Mouse (Mus musculus) thymus, adult 2 months (tissue): ENCODE measurements at regions not wholly inside any gene's neighbourhood (a gene's known extent, or its start where the extent isn't known, plus 50 kb on each side); places are given as distances from the start of the nearest gene placed in this dataset.

ENCODE experiments used
- DNase-seq: peaks from one replicate; pipeline ENCODE4 v3.0.0; 2021
- H3K27ac ChIP-seq: fragments of 200-500 bp; 2 replicates; pipeline ENCODE4 v1.5.1; 2012; ENCODE audit warnings: low read length, control low read depth; ENCODE audit not compliant: control insufficient read depth, insufficient read depth
- H3K27me3 ChIP-seq: fragments of 200-500 bp; 2 replicates; pipeline ENCODE4 v1.6.1; 2012; ENCODE audit warnings: mild to moderate bottlenecking, low read length, moderate library complexity, mixed read lengths; ENCODE audit not compliant: control insufficient read depth, insufficient read depth
- H3K36me3 ChIP-seq: fragments of 200-500 bp; 2 replicates; pipeline ENCODE4 v1.6.1; 2012; ENCODE audit warnings: mild to moderate bottlenecking, low read length, moderate library complexity; ENCODE audit not compliant: control insufficient read depth, insufficient read depth
- H3K4me1 ChIP-seq: fragments of 200-500 bp; replicated peaks from 2 replicates; pipeline ENCODE4 v1.6.1; 2012; ENCODE audit warnings: low read length; ENCODE audit not compliant: control insufficient read depth, insufficient read depth
- H3K4me3 ChIP-seq: fragments of 200-500 bp; 2 replicates; pipeline ENCODE4 v1.5.1; 2012; ENCODE audit warnings: mild to moderate bottlenecking, low read length, control low read depth, moderate library complexity; ENCODE audit not compliant: control insufficient read depth, insufficient read depth
- CTCF ChIP-seq: fragments of 200-500 bp; IDR thresholded peaks from 2 replicates; pipeline ENCODE4 v1.5.1; 2012; ENCODE audit warnings: mild to moderate bottlenecking, control low read depth, low read length, moderate library complexity, borderline replicate concordance; ENCODE audit not compliant: control insufficient read depth, poor library complexity, insufficient read depth; ENCODE audit errors: extremely low read depth
- POLR2A ChIP-seq: fragments of 200-500 bp; IDR thresholded peaks from 2 replicates; pipeline ENCODE4 v1.6.1; 2012; ENCODE audit warnings: mild to moderate bottlenecking, low read length, control low read depth, moderate library complexity; ENCODE audit not compliant: control insufficient read depth, poor library complexity, insufficient read depth; ENCODE audit errors: extremely low read depth
- WGBS: fragments of 180-500 bp; shearing (Covaris S2); methylation state at CpG from one replicate; pipeline ENCODE4 v1.1.7; 2018; 5-methylcytosine and 5-hydroxymethylcytosine counted together

DNA sequence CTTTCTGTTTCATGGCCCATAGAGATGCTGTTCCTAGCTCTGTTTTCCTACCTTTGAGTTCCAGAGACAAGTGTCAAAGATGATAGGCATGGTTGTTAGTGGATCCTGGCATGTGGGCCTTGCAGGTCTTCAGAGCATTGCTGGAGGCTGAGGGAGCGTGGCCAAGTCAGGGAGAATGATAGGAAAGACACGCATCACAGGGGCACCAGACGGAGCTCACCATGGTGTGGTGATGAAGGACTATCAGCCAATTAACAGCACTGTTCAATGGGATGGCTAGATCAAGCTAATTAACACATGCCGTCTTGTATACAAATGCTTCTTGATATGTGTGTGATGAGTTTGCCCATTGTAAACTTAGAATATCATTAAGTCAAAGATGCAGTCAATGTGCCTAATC lies 344.1 kb downstream of the En1 start:
- no peaks in the 10 kb centered on the region for H3K27me3 ChIP-seq
- no peaks in the 10 kb centered on the region for H3K4me1 ChIP-seq
- H3K4me3 ChIP-seq: no peak overlapping the region
- TF ChIP-seq CTCF: no peak
- TF ChIP-seq POLR2A: no peak
- no peak for DNase-seq
- 93% methylated on average over 4 of the region's 4 CpGs for WGBS
- no peaks in the 10 kb centered on the region for H3K36me3 ChIP-seq
- no peak overlapping the region for H3K27ac ChIP-seq

DNA sequence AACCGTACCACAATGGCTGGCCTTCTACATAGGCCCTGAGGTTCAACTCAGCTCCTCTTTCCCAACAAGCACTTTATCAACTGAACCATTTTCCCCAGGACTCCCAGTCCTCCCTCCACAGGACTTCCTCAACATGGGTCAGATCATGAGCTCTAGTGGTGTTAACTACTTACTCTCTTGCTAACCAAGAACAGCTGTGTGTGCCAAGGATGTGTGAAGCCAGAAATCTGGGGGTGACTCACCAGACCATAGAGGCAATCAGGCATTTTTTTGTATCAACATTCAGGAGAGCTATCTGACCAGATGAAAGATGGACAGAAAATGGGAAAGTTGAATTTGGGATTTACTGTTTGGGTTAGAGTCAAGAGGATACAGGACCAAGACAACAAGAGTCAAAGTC lies 359.0 kb downstream of the En1 start:
- Histone ChIP-seq H3K36me3 (no peaks in the 10 kb centered on the region), H3K27ac (no peak overlapping the region), H3K27me3 (no peaks in the 10 kb centered on the region), H3K4me1 (no peaks in the 10 kb centered on the region), H3K4me3 (no peak overlapping the region)
- DNase-seq: no peak
- TF ChIP-seq CTCF: no peak
- WGBS: 100% methylated on average over 1 of the region's 1 CpGs

DNA sequence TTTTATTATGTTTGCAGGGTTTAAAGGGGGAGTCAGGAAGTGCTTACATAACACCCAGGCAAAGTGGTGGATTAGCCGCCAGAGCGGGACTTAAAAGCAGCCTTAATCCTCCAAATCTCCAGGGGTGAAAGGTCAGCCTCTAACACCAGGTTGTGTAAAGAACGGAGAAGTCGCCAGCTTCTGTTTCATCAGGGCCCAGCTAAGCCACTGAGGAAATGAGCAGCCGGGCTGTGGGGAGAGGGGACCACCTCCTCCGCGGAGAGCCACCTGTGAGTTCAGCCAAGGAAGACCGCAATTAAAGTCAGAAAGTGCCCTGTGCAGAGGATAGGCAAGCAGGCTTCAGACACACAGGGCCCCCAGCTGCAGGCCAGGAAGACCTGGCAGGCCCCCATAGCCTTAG lies 359.8 kb downstream of the En1 start:
- Histone ChIP-seq H3K27ac (no peak overlapping the region), H3K36me3 (no peaks in the 10 kb centered on the region), H3K27me3 (no peaks in the 10 kb centered on the region), H3K4me1 (no peaks in the 10 kb centered on the region), H3K4me3 (no peak overlapping the region)
- TF ChIP-seq CTCF (no peak), POLR2A (no peak)
- DNase-seq: no peak
- 53% methylated on average over 8 of the region's 8 CpGs for WGBS

DNA sequence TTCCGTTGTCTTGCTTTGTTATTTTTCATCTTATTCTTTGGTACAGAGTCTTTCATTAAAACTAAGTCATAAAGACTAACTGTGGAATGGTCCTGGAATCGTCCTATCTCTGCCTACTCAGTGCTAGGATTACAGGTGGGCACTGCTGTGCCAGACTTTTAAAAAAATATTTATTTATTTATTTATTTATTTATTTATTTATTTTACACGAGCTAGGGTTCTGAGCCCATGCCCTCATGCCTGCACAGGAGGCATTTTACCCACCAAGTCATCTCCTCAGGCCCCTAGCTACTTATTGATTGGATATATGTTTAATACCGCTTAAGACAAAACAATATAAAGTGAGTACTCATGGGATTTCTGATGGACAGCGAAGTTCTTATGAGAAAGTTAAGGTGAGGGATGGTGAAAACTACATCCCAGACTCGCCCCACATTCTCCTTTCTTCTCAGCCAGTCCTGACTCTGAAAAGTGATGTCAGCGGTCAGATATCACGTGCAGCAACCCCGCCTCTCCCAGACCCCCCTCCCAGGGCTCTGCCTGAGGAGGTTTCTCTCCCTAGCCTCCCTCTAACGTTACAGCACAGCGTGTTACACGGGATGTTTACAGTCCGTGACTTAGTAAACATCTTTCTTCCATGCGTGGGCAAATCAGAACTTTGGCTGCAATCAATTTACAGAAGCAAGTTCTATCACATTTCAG lies 361.4 kb downstream of the En1 start:
- Histone ChIP-seq H3K27me3 (no peaks in the 10 kb centered on the region), H3K4me3 (no peak overlapping the region), H3K36me3 (no peaks in the 10 kb centered on the region), H3K4me1 (no peaks in the 10 kb centered on the region), H3K27ac (no peak overlapping the region)
- 52% methylated on average over 14 of the region's 14 CpGs for WGBS
- DNase-seq: no peak
- TF ChIP-seq POLR2A (no peak), CTCF (no peak)

DNA sequence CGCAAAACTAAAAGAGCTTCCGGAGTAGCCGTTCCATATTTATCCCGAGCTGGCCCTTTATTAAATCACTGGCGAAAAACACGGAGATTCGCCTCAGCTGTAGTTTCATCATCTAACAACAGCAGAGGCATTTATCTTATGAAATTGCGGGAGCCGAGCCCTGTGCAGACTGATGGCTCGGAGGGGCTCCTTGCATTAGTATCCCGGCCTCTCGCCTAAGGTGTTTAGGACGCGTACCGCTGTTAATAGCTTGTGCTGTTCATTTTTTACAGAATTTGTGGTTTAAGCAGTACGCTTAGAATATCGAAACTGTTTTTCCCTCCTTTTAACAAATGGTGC lies 361.9 kb downstream of the En1 start:
- no peaks in the 10 kb centered on the region for H3K36me3 ChIP-seq
- no peak for DNase-seq
- no peak overlapping the region for H3K27ac ChIP-seq
- TF ChIP-seq POLR2A (no peak), CTCF (no peak)
- no peaks in the 10 kb centered on the region for H3K27me3 ChIP-seq
- no peaks in the 10 kb centered on the region for H3K4me1 ChIP-seq
- 77% methylated on average over 17 of the region's 17 CpGs for WGBS
- no peak overlapping the region for H3K4me3 ChIP-seq

DNA sequence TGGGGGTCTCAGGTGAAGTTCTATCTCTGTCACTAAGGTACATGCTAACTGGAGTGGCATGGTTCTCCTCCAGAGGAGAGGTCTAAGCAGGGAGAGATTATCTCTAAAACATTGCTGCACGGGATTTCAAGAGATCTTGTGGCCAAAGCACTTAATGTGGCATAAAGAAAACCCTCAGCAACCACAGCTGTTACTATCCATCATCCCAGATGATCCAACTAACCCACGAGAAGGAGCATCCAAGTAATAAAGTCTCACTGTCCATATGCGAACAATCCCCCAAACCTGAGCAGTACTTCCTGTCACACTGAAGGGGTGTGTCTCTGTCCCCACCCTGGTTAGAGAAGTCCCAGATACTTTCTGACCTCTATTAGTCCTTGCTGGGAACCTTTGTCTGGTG lies 363.9 kb downstream of the En1 start:
- Histone ChIP-seq H3K27me3 (no peaks in the 10 kb centered on the region), H3K36me3 (no peaks in the 10 kb centered on the region), H3K4me1 (no peaks in the 10 kb centered on the region), H3K27ac (no peak overlapping the region), H3K4me3 (no peak overlapping the region)
- DNase-seq: no peak
- 57% methylated on average over 3 of the region's 3 CpGs for WGBS
- TF ChIP-seq POLR2A (no peak), CTCF (no peak)

DNA sequence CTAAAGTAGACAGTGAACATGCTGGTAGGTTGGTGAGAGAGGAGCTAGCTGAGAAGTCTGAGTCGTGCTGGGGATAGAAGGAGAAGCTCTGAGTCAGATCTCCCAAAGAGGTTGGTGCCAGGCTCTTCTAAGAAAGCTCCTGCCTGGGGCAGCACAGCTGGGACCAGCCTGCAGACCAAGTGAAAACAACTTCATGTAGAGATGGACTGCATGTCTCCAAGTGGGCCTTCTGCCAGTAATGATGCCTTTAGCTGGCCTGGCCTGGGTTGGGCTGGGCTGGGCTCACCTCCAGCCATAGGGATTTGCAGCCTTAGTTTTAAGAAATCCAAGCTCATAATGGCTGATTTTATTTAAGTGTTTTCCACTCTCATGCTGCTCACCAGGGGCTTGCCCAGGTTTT lies 357.7 kb downstream of the Insig2 start:
- TF ChIP-seq POLR2A: no peak
- no peak for TF ChIP-seq CTCF
- no peak for DNase-seq
- H3K4me3 ChIP-seq: no peak overlapping the region

More for the DNA sequence above, 357.7 kb downstream of the Insig2 start:
- Histone ChIP-seq H3K27me3 (no peaks in the 10 kb centered on the region), H3K36me3 (no peaks in the 10 kb centered on the region), H3K27ac (no peak overlapping the region), H3K4me1 (no peaks in the 10 kb centered on the region)
- WGBS: 67% methylated on average over 1 of the region's 1 CpGs
